Mouse (Mus musculus) c-Kit-positive CD71-positive TER-119-positive erythroid progenitor cells, embryonic 14.5 days (primary cell): ENCODE measurements around the gene Ccdc88b.
A peak's percentile ranks its signal among the peaks of the same experiment; 100 is the strongest.
"Not testable (repeated sequence)": the region's sequence is repeated elsewhere in the genome, so short reads cannot be mapped to it uniquely, and the experiment has no call there.

Experiments used
- DNase-seq: peaks from one replicate; pipeline ENCODE4 v3.0.0-alpha.2; 2013; ENCODE audit warnings: low spot score

Gene Ccdc88b

DNA sequence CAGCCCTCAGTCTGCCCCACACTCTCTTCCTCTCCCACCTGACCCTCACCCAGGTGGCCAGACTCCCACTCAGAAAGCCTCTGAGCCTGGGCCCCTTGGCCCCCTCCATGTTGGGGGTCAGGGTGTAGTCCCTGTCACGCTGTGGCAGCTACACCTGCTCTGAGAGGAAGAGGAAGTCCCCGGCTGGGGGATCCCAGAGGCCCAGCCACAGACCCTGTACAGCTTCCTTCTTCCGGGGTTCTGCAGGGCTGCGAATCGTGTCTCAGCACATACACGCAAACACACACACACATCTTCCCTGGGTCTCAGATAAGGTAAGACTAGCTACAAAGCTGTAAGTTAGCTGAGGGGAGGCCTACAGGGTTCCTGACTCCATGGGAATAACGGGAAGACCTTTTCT, at the start of gene Ccdc88b:
Ccdc88b (minus strand) TSS at position 181 of the 400 bp plus-strand sequence.
- no peak for DNase-seq

DNA sequence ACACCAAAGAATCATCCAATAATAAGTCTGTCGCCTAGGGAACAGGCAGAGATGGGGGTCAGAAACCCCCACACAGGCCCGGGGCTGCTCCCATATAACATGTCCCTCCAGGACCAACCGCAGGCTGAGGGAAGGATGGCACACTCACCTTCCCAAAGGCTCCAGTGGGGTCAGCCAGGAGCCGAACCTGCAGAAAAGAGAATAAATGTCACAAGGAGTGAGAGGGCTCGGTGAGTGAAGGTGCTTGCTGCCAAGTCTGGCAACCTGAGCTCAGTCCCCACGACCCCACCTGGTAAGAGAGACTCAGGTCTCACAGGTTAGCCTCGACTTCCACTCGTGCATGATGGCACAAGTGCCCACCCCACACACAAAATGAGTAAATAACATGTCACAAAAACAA, 49.1 kb upstream of the Ccdc88b start:
- no peak for DNase-seq

DNA sequence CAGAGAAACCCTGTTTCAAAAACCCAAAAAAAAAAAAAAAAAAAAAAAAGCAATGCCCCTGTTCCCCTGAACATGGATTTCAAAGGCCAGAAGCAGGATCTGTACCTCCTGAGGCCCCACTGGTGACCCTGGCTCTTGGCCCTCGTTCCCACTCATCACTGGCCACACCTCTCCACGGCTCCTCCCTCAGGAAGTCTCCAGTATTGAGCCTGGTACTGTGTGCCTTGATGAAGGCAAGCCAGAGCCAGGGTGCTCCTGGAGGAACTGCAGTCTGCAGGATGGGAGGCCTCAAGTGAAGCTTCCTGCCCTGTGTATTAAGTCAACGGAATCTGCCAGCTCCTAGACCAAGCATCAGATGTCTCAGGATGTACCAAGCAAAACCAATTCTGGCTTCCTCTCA, 48.2 kb upstream of the Ccdc88b start:
- DNase-seq: no peak

DNA sequence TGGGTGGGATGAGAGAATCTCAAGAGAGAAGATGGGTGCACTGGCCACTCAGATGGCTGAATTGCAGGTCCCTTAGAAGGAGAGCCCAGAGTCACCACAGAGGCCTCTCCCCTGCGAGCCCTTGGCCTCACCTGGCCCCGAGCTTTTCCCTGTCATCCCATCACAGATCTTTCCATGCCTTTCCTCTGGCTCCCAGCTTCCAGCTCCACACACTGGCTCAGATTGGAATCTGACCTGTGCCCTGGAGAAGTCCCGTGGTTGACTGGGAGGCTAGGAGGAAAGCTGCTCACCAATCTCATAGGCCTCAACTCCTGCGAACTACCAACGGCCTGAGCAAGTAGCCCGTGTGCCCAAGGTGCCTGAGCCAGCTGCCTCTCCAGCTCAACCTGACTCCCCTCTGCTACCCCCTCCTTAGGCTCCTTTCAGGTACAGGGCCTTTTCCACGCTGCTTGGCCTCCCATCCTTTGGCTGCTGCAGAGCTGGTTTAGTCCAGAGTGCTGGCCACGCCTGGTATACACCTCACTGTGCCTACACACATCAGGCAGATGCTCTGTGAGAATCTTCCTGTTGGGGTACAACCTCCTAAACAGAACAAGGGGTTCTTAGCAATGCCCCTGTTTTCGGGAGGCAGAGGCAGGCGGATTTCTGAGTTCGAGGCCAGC, 47.6 kb upstream of the Ccdc88b start:
- DNase-seq: no peak

DNA sequence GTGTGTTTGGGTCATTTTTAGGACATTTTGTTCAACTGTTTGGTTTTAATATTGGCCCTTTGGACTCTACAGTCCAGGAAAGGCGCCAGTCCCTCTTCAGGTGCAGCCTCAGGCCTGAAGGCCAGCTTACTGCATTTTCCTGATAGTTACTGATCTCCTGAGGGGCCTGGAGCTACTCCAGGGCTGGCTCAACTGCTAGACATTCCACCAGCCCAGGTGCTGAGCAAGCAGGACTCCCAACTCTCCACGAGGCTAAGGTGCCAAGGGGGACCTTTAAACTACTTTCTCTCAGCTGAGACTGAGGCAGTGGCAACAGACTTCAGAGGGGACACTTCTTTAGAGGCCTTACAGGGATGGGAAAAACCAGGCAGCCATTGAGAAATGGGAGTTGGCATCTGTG, 46.8 kb upstream of the Ccdc88b start:
- DNase-seq: no peak

DNA sequence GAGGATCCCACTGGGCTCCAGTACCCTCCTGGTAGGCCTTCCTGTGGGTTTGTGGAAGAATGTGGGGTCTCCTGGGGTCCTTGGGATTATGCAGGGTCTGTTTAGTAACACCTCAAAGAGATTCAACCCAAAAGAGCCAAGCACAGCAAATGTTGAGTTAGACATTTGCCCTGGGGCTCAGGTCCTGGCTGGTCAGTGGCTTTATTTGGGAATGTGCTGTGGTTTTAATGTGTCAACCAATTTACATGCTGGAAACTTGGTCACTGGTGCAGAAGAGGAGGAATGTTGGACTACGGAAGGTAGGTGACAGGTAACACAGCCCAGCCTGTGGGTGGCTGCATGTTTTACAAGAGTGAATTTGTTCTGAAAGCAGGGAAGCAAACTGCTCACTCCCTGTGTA, 45.0 kb upstream of the Ccdc88b start:
- DNase-seq: no peak

DNA sequence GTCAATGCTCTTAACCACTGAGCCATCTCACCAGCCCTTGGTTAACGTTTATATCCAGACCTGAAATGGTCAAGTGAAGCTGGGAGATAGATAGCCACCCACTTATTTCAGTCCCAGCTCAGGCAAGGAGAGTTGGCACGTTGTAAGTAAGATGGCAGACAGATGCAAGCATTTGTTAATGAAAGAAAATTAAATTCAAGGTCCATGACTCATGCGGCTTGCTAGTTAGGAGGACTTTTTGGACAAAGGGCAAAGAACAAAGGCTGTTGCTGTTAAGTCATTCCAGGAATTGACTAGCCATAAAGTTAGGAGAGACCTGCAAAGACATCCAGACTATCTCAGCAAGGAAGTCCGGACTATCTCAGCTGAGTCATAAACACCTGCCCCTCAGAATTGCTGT, 41.6 kb upstream of the Ccdc88b start:
- no peak for DNase-seq

DNA sequence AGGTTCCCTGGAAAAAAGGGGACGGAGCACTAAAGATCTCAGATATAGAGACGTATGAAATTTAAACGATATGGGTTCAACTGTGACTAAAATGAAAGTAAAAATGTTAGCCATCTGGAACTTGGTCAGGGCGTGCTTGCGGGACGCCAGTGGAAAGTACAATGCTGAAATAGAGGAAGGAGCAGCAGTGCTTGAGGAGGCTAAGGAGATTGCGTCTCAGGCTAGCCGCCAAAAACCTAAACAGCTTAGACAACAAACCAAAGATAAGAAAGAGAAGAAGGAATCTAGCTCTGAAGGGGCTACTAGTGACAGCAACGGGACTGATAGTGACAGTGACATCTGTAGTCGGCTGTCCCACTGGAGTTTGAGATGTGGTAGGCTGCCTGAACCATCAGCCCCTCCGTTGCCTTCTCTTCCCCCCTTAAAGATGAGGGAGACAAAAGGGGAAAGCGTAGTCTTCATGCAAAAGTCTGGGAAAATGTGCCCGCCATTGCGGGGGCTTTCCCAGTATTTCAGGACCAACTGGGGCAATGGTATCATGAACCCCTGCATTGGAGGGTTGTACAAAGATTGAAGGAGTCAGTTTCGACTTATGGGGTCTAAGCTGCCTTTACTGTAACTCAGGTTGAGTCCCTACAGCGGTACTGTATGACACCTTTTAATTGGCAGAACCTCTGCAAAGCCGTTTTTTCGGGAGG, 37.7 kb upstream of the Ccdc88b start:
- DNase-seq: not testable (repeated sequence)

DNA sequence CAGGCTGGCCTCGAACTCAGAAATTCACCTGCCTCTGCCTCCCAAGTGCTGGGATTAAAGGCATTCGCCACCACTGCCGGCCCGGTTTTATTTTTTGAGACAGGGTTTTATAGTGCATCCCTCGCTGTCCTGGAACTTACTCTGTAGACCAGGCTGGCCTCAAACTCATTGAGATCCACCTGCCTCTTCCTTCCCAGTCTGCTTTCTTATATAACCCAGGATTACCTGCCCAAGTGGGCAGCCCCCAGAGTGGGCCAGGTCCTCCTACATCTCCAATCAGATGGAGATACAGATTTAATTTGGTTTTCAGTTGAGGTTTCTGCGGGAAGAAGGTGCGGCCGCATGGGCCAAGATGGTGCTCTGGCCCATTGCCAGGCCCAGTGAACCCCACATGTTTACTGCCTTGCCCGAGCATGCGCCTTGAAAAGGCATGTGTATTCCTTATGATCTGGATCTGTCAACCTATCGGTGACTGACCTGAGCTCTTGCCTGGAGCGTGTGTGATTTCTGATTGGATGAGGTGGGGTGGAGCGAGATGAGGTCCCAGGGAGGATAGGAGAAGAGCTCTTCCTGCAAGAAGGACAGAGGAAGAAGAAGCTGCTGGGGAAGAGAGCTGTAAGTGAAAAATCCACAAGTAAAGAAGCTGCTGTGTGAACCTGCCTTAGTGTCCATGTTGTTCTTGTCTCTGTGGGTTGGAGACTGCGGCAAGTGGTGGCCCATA, 35.9 kb upstream of the Ccdc88b start:
- no peak for DNase-seq

DNA sequence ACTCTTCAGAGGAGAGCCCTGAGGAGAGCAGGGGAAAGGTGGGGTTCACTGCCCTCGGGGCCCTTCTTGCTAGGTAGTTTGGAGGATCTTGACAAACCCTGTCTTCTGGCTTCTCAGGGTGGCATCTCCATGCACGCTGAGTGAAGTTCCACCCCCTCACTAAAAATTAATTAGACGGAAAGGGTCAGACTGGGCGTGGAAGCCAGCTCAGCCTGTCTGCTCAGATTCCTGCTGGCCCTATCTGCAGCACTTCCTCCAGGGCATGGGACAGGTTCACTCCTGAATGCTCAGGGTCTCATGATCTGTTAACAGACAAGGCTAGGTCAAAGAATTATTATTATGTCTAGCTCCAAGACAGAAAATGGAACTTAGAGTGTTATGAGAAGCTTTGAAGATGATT, 34.5 kb upstream of the Ccdc88b start:
- no peak for DNase-seq

DNA sequence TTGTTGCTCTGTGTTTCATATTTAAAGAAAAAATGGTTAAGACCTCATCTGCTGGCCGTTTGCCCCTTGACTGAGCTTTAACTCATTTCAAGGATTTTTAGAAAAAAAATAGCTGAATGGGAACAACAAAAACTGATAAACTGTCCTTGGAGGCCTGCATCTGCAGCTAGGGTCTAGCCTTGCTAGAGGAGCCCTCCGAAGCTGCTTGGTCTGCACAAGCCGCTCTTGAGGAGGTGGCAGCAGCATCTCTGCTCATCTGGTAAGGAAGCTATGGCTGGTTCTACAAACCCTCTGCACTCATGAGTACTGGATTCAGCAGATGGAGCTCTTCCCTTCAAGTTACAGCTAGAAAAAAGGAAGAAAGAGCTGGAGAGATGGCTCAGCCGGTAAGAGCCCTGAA, 20.0 kb upstream of the Ccdc88b start:
- no peak for DNase-seq

DNA sequence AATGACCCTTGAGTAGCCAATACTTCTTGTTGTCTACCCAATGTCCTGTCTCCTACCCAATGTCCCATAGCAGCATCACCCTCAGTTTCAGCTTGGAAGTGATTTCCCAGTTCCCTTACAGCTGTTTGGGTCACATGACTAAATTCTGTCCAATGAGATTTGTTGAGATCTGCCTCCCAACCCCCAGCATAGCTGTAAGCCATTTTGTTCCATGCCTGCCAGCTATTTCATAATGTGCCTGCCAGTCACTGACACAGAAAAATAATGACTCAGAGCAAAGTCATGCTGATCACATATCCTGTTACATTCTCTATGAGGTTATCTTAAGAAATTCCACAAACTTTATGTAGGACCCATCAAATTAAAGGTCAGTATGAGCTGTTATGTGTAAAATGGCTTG, 18.8 kb upstream of the Ccdc88b start:
- no peak for DNase-seq

DNA sequence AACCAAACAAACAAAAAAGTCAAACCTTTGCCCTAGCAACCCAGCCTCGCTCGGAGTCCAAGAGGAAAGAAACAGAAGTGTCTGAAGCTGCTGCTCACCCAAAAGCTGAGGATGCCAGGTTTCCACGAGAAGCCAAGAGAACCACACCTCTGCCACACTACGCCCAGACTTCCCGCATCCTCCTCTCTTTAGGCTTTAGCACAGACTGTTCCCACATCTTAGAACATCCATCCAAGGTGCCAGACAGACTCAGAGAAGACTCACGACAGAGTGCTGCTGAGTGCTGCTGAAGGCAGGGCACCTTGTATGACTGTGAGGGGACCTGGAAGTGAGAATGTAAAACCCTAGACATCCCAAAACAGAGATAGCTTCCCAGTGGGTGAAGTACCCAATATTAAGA, 17.8 kb upstream of the Ccdc88b start:
- DNase-seq: no peak

DNA sequence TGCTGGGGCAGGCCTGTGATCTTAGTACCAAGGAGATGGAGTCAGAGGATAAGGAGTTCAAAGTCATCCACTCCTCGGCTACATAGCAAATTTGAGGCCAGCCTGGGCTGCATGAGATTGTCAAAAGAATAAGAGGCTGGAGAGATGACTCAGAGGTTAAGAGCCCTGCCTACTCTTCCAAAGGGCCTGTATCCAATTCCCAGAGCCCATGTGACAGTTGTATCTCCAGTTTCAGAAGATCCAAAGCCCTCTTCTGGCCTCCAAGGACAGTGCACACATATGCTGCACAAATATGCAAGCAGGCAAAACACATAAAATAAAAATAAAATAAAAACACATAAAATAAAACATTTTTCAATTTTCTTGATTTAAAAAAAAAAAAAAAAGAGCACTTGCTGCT, 16.2 kb upstream of the Ccdc88b start:
- DNase-seq: no peak

DNA sequence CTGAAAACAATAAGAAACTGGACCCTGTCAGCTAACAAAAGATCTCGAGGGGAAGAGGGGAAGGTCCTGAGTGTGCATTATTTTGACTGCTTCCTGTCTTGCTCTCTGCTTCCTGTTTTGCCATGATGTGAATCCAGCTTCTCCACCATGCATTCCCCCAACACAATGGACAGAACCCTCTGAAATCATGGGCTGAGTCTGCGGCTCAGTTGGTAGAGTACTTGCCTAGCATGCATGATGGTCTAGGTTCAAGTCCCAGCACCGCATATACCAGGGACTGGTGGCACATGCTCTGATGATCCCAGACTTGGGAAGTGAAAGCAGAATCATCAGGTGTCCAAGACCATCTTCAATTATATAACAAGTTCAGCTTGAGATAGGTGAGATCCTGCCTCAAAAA, 14.7 kb upstream of the Ccdc88b start:
- no peak for DNase-seq

DNA sequence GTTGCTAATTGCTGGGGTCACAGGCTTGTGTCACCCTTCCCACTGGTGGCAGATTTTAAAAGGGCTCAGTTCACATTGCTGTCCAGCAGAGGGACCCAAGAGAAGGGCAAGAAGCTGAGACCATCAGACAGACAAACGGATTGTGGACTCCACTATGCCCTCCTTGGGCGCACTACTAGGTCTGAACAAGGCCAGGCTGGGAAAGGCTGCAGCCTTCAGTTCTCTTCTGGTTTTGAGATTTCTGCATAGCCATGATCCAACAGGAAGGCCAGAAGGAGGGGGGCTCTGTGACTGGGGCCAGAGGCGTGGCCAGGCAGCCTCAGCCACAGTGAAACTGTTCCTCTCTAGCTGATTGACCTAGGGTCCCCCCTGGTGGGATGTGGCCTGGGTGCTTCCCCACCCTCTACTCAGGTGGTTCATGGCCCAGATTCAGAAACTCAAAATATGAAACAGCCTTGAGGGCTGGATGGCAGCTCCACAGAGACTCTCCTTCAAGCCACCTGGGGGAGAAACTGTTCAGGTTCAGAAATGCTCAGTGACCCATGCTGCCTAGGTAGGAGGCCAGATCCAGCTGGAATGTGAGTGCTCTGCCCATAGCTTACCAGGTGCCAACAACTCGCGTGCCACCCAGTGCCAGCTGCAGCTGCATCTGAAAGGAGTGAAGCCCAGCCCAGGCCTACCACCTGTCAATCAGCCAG, 13.7 kb upstream of the Ccdc88b start:
- DNase-seq: peak; percentile 39

DNA sequence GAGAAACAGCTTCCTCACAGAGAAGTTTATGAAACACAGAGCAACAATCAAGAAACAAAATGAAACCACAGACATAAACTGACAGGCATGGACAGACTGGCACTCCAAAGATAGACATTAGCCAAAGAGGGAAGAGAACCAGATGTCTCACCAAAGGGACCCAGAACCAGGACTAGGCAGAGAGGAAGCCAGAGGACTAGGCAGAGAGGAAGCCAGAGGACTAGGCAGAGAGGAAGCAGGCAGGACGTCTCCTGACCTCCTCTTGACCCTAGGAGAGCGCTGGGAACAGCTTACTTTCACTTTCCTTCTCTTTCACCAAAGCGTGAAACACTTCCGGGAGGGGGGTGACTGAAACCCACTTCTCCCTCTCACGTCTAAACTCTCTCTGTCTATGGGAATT, 11.3 kb upstream of the Ccdc88b start:
- peak; percentile 58 for DNase-seq

DNA sequence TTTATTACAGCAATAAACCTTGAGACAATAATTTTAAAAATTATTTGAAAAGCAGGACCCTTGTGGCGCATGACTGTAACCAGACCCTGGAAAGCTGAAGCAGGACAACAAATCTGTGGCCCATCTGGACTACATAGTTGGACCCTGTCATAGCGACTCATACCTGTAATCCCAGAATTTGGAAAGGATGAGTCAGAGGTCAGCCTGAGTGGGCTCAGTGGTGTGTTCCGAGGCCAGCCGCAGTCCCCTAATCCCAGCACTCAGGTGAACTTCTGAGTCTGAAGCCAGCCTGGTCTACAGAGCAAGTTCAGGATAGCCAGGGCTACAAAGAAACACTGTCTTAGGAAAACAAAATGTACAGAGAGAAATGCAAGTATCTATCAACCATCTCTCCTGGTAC, 3.4 kb upstream of the Ccdc88b start:
- DNase-seq: no peak

DNA sequence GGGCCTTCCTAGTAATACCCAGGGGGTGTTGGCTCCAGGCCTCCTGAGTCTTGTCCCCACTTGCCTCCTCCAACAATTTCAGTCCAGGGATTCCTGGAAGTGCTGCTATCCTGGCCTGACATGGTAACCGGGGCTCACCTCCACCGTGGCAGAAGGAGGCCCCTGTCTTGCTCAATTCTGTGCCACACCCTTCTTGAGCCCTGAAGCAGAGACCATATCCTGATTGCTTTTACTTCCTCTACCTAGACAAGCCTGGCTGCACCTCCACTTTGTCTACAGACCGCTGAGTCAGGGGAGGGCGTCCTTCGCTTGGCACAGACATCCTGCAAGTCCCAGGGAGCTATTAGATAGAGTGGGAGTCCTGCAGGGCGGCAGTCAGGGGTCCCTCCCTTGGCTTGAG, 2.7 kb upstream of the Ccdc88b start:
- DNase-seq: no peak

DNA sequence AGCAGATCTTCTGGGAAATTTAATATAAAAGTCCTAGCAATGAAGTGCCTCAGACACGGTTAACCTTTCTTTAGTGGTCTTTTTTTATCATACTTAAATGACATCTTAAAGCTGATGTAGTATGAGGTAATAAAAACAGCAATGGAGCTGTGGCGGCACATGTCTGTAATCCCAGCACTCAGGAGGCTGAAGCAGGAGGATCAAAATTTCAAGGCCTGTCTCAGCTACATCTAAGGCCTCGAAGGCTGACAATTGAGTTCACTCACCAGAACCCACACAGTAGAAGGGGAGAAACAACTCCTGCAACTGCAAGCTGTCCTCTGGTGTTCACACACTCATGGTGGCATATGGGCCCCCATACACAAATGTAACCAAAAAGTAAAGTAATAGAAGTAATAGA, 2.0 kb upstream of the Ccdc88b start:
- DNase-seq: no peak

DNA sequence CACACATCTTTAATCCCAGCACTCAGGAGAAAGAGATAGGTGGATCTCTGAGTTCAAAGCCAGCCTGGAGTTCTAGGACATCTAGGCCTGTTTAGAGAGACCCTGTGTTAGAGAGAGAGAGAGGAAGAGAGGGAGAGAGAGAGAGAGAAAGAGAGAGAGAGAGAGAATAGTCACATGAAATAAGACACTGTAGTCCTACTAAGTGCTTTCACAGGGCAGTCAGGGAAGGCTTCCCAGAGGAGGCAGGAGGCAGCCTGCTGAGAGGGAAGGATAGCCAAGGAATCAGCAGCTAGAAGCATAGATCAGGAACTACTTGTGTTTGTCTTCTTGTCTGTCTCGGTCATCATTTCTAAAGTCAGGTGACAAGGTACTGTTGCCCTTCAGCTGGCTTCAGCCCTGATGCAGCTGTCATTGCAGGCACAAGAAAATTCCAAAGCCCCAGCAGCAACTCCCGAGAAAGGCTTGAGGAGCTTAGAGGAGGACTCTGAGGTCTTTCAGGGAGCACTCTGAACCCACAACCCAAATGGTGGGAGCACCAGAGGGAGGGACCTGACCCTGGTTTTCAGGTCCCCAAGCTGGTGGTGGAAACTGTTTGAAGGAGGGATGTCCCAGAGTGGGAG, 1.1 kb upstream of the Ccdc88b start:
- no peak for DNase-seq

DNA sequence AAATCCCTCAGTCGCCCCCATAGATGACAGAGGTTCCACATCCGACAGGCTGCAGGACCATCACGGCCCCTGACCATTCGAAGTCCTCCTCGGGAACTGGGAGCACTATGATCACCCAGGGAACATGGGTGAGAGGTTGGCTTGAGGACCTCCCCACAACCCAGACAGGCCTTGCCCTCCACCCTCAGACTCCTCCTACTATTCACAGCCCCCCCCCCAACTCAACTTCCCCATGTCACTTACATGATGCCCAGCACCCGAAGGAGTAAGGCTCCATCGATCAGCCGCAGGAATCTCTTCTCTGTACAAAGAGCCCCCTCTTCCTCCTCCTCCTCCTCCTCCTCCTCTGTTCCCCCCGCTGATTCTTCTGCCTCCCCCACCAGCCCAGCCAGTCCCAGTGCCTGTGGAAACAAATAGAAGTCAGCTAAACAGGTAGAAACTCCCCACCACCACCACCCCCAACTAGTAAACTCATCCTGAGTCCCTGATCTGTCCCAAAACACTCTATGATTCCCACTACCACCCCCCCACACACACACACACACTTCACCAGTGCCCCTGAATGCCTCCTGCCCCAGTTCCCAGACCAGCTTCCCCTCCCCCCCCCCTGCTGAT, 513 bp downstream of the Ccdc88b start:
- no peak for DNase-seq
